ENCODE assay signal across 8 mouse cellular contexts in genomic region chr5:135000751-135001150, GRCm38 (mm10). TPM values are rescaled to one million over a fixed set of nuclear protein-coding genes. Genes with fewer than 3 reads are reported as not detected.
DNase-seq lines count a peak whose midpoint lies in the region; ATAC-seq and TF ChIP-seq lines count a peak whose summit lies in the region.
"Had no signal": no experiment of that assay in that cellular context is flagged by ENCODE, and none has a peak within 500 bp of the region (broad histone marks: within the 10 kb centered on the region; RNA-seq: fewer than 3 reads in every experiment).

No protein-coding gene starts in this region.

- no peaks in the 10 kb centered on the region for H3K27me3 ChIP-seq in lung, postnatal 0 days (replicated peaks; ENCODE audit: insufficient read depth, low read length)
- H3K27me3 ChIP-seq in embryonic facial prominence, embryonic 15.5 days = no peaks in the 10 kb centered on the region
- no peaks in the 10 kb centered on the region for H3K27me3 ChIP-seq in hindbrain, postnatal 0 days (ENCODE audit: insufficient read depth, low read length)
- no peaks in the 10 kb centered on the region for H3K27me3 ChIP-seq in stomach, embryonic 14.5 days (ENCODE audit: control insufficient read depth, insufficient read depth, low read length)
- peaks cover 2% of the 10 kb centered on the region; the same call in 1 of the 2 replicates for H3K27me3 ChIP-seq in heart, embryonic 11.5 days (ENCODE audit: control insufficient read depth, insufficient read depth, low read length)

- no peak for TF ChIP-seq CTCF in lung, postnatal 0 days (IDR thresholded peaks at IDR 0.05)
- TF ChIP-seq CTCF in hindbrain, postnatal 0 days (IDR thresholded peaks at IDR 0.05; ENCODE audit: low read depth) = no peak

- H3K4me3 ChIP-seq in lung, postnatal 0 days (ENCODE audit: low read depth, low read length) = no peak overlapping the region
- no peak overlapping the region for H3K4me3 ChIP-seq in embryonic facial prominence, embryonic 15.5 days (replicated peaks)
- H3K4me3 ChIP-seq in hindbrain, postnatal 0 days (ENCODE audit: low read length) = no peak overlapping the region
- H3K4me3 ChIP-seq in stomach, embryonic 14.5 days (ENCODE audit: low read depth, low read length) = no peak overlapping the region
- H3K4me3 ChIP-seq in heart, embryonic 11.5 days (ENCODE audit: low read depth, low read length) = no peak overlapping the region
- H3K4me3 ChIP-seq: liver, embryonic 13.5 days had no signal

- H3K9ac ChIP-seq in lung, postnatal 0 days (replicated peaks; ENCODE audit: low read depth) = no peak overlapping the region
- H3K9ac ChIP-seq in embryonic facial prominence, embryonic 15.5 days = no peak overlapping the region
- H3K9ac ChIP-seq in hindbrain, postnatal 0 days (replicated peaks; ENCODE audit: low read length) = 0 out of 2 replicates have a peak overlapping the region, but pooled peaks have one; percentile 33
- H3K9ac ChIP-seq in stomach, embryonic 14.5 days (replicated peaks; ENCODE audit: low read depth, low read length) = no peak overlapping the region
- H3K9ac ChIP-seq in heart, embryonic 11.5 days (ENCODE audit: low read depth, low read length) = no peak overlapping the region
- H3K9ac ChIP-seq: liver, embryonic 13.5 days had no signal

- TF ChIP-seq EP300 in lung, postnatal 0 days (IDR thresholded peaks at IDR 0.05) = no peak

- WGBS in lung, postnatal 0 days = 46% methylated on average over 16 of the region's 16 CpGs
- WGBS in embryonic facial prominence, embryonic 15.5 days = 41% methylated on average over 16 of the region's 16 CpGs
- 48% methylated on average over 16 of the region's 16 CpGs for WGBS in hindbrain, postnatal 0 days
- WGBS in stomach, embryonic 14.5 days = 55% methylated on average over 16 of the region's 16 CpGs
- WGBS in heart, embryonic 11.5 days (ENCODE audit: insufficient replicate concordance) = 54% methylated on average over 16 of the region's 16 CpGs

- no peaks in the 10 kb centered on the region for H3K9me3 ChIP-seq in lung, postnatal 0 days (ENCODE audit: low read length)
- no peaks in the 10 kb centered on the region for H3K9me3 ChIP-seq in embryonic facial prominence, embryonic 15.5 days (replicated peaks)
- H3K9me3 ChIP-seq in hindbrain, postnatal 0 days (ENCODE audit: low read length) = no peaks in the 10 kb centered on the region
- no peaks in the 10 kb centered on the region for H3K9me3 ChIP-seq in stomach, embryonic 14.5 days (ENCODE audit: control insufficient read depth, low read depth, low read length)
- no peaks in the 10 kb centered on the region for H3K9me3 ChIP-seq in heart, embryonic 11.5 days (replicated peaks; ENCODE audit: control insufficient read depth, low read length)
- H3K9me3 ChIP-seq: liver, embryonic 13.5 days had no signal

- no peaks in the 10 kb centered on the region; the same call in 1 of the 2 replicates for H3K4me1 ChIP-seq in lung, postnatal 0 days (ENCODE audit: insufficient read depth, low read depth, low read length)
- H3K4me1 ChIP-seq in embryonic facial prominence, embryonic 15.5 days = peaks cover 21% of the 10 kb centered on the region
- peaks cover 10% of the 10 kb centered on the region; the same call in 1 of the 2 replicates for H3K4me1 ChIP-seq in hindbrain, postnatal 0 days (ENCODE audit: insufficient read depth, low read length)
- peaks cover 4% of the 10 kb centered on the region; the same call in 1 of the 2 replicates for H3K4me1 ChIP-seq in stomach, embryonic 14.5 days (ENCODE audit: control insufficient read depth, insufficient read depth, low read length)
- 0 out of 2 replicates have a peak, but pooled peaks cover 3% of the 10 kb centered on the region for H3K4me1 ChIP-seq in heart, embryonic 11.5 days (ENCODE audit: control insufficient read depth, insufficient read depth, low read length)

- DNase-seq in lung, postnatal 0 days (ENCODE audit: low spot score) = no peak
- no peak for DNase-seq in lung, postnatal 25 days (ENCODE audit: low spot score)
- no peak for DNase-seq in hindbrain, postnatal 0 days (ENCODE audit: low spot score)
- no peak for DNase-seq in right cerebral cortex, postnatal 10 days (ENCODE audit: low spot score in 2 of 2)
- DNase-seq: liver, embryonic 13.5 days had no signal

- no peak for ATAC-seq in lung, postnatal 0 days
- peak; percentile 12; the same call in 1 of the 2 replicates for ATAC-seq in embryonic facial prominence, embryonic 15.5 days (ENCODE audit: insufficient number of reproducible peaks, low FRiP score, low TSS enrichment, low read depth)
- peak; percentile 30; the same call in 1 of the 2 replicates for ATAC-seq in hindbrain, postnatal 0 days
- no peak for ATAC-seq in stomach, embryonic 14.5 days (ENCODE audit: insufficient number of reproducible peaks, insufficient read depth, low FRiP score, low read depth)
- ATAC-seq in heart, embryonic 11.5 days (replicated peaks; ENCODE audit: insufficient number of reproducible peaks, low FRiP score, low TSS enrichment) = no peak

- no peak overlapping the region for H3K4me2 ChIP-seq in lung, postnatal 0 days (replicated peaks; ENCODE audit: low read depth, low read length)
- H3K4me2 ChIP-seq in embryonic facial prominence, embryonic 15.5 days (replicated peaks) = no peak overlapping the region; the same call in 1 of the 2 replicates
- H3K4me2 ChIP-seq in hindbrain, postnatal 0 days (ENCODE audit: low read depth, low read length) = peak overlapping the region; percentile 35; the same call in 1 of the 2 replicates
- peak overlapping the region; percentile 23 for H3K4me2 ChIP-seq in stomach, embryonic 14.5 days (replicated peaks; ENCODE audit: low read depth, low read length)
- no peak overlapping the region for H3K4me2 ChIP-seq in heart, embryonic 11.5 days

- H3K36me3 ChIP-seq in lung, postnatal 0 days (ENCODE audit: insufficient read depth, low read length) = no peaks in the 10 kb centered on the region
- no peaks in the 10 kb centered on the region for H3K36me3 ChIP-seq in embryonic facial prominence, embryonic 15.5 days
- no peaks in the 10 kb centered on the region for H3K36me3 ChIP-seq in hindbrain, postnatal 0 days (ENCODE audit: insufficient read depth, low read length)
- H3K36me3 ChIP-seq in stomach, embryonic 14.5 days (ENCODE audit: control insufficient read depth, insufficient read depth, low read length) = no peaks in the 10 kb centered on the region
- H3K36me3 ChIP-seq in heart, embryonic 11.5 days (ENCODE audit: control insufficient read depth, insufficient read depth, low read length) = no peaks in the 10 kb centered on the region
- H3K36me3 ChIP-seq: liver, embryonic 13.5 days had no signal

- H3K27ac ChIP-seq in lung, postnatal 0 days (ENCODE audit: low read length) = peak overlapping the region; percentile 88
- H3K27ac ChIP-seq in embryonic facial prominence, embryonic 15.5 days (replicated peaks) = peak overlapping the region; percentile 75
- peak overlapping the region; percentile 49; the same call in 1 of the 2 replicates for H3K27ac ChIP-seq in hindbrain, postnatal 0 days
- peak overlapping the region; percentile 77 for H3K27ac ChIP-seq in stomach, embryonic 14.5 days (ENCODE audit: low read length)
- no peak overlapping the region for H3K27ac ChIP-seq in heart, embryonic 11.5 days (ENCODE audit: low read depth, low read length)
- H3K27ac ChIP-seq: liver, embryonic 13.5 days had no signal

RNA-seq across cellular contexts. Expression of gene Abhd11, which starts 8.2 kb away (rescaled TPM):
- polyA plus RNA-seq in lung, postnatal 0 days (2015; fragmentation: Nextera tagmentation; extraction: Ambion mirVana) = 72.9 and 80.9 TPM in 2 replicates
- 66.0 and 68.9 TPM in 2 replicates for polyA plus RNA-seq in embryonic facial prominence, embryonic 15.5 days (2015; fragmentation: Nextera tagmentation; extraction: Ambion mirVana)
- 60.7 and 72.4 TPM in 2 replicates for total RNA-seq in hindbrain, postnatal 0 days (2014; rRNA removed)
- polyA plus RNA-seq in hindbrain, postnatal 0 days (2015; fragmentation: Nextera tagmentation; extraction: Ambion mirVana) = 81.7 and 83.7 TPM in 2 replicates
- polyA plus RNA-seq in stomach, embryonic 14.5 days (2014; fragmentation: Nextera tagmentation; extraction: Ambion mirVana) = 73.3 and 80.6 TPM in 2 replicates
- polyA plus RNA-seq in heart, embryonic 11.5 days (2014; fragmentation: Nextera tagmentation; extraction: Ambion mirVana) = 58.2 and 59.9 TPM in 2 replicates

RNA-seq across cellular contexts. Expression of gene Cldn3, which starts 14.7 kb away (rescaled TPM):
- polyA plus RNA-seq in lung, postnatal 0 days (2015; fragmentation: Nextera tagmentation; extraction: Ambion mirVana) = 547 and 583 TPM in 2 replicates
- polyA plus RNA-seq in embryonic facial prominence, embryonic 15.5 days (2015; fragmentation: Nextera tagmentation; extraction: Ambion mirVana) = 39.7 and 50.9 TPM in 2 replicates
- 3.6 and 10.5 TPM in 2 replicates for total RNA-seq in hindbrain, postnatal 0 days (2014; rRNA removed)
- polyA plus RNA-seq in hindbrain, postnatal 0 days (2015; fragmentation: Nextera tagmentation; extraction: Ambion mirVana) = 4.7 and 5.9 TPM in 2 replicates
- 69.7 and 71.2 TPM in 2 replicates for polyA plus RNA-seq in stomach, embryonic 14.5 days (2014; fragmentation: Nextera tagmentation; extraction: Ambion mirVana)
- 1.2 and 1.5 TPM in 2 replicates for polyA plus RNA-seq in heart, embryonic 11.5 days (2014; fragmentation: Nextera tagmentation; extraction: Ambion mirVana)

RNA-seq across cellular contexts. Expression of gene Stx1a, which starts 22.5 kb away (rescaled TPM):
- polyA plus RNA-seq in lung, postnatal 0 days (2015; fragmentation: Nextera tagmentation; extraction: Ambion mirVana) = 5.5 and 5.8 TPM in 2 replicates
- polyA plus RNA-seq in embryonic facial prominence, embryonic 15.5 days (2015; fragmentation: Nextera tagmentation; extraction: Ambion mirVana) = 16.2 and 19.7 TPM in 2 replicates
- 141 and 149 TPM in 2 replicates for total RNA-seq in hindbrain, postnatal 0 days (2014; rRNA removed)
- 118 and 126 TPM in 2 replicates for polyA plus RNA-seq in hindbrain, postnatal 0 days (2015; fragmentation: Nextera tagmentation; extraction: Ambion mirVana)
- 17.4 and 17.7 TPM in 2 replicates for polyA plus RNA-seq in stomach, embryonic 14.5 days (2014; fragmentation: Nextera tagmentation; extraction: Ambion mirVana)
- polyA plus RNA-seq in heart, embryonic 11.5 days (2014; fragmentation: Nextera tagmentation; extraction: Ambion mirVana) = 10.4 and 13.4 TPM in 2 replicates

RNA-seq across cellular contexts. Expression of gene Cldn4, which starts 54.0 kb away (rescaled TPM):
- polyA plus RNA-seq in lung, postnatal 0 days (2015; fragmentation: Nextera tagmentation; extraction: Ambion mirVana) = 28.2 and 29.2 TPM in 2 replicates
- 40.7 and 52.1 TPM in 2 replicates for polyA plus RNA-seq in embryonic facial prominence, embryonic 15.5 days (2015; fragmentation: Nextera tagmentation; extraction: Ambion mirVana)
- not detected in 2 replicates for total RNA-seq in hindbrain, postnatal 0 days (2014; rRNA removed)
- not detected in 2 replicates for polyA plus RNA-seq in hindbrain, postnatal 0 days (2015; fragmentation: Nextera tagmentation; extraction: Ambion mirVana)
- polyA plus RNA-seq in stomach, embryonic 14.5 days (2014; fragmentation: Nextera tagmentation; extraction: Ambion mirVana) = 91.5 and 93.9 TPM in 2 replicates
- 1.4 and 1.7 TPM in 2 replicates for polyA plus RNA-seq in heart, embryonic 11.5 days (2014; fragmentation: Nextera tagmentation; extraction: Ambion mirVana)

Comparison
In these comparisons a context has a peak if more than half of its experiments do, and no peak if none do; other contexts are left out.
1. ATAC-seq: peak in embryonic facial prominence, embryonic 15.5 days (single experiment) and hindbrain, postnatal 0 days (single experiment); none in lung, postnatal 0 days (single experiment), stomach, embryonic 14.5 days (single experiment) and heart, embryonic 11.5 days (single experiment).
2. H3K4me2 ChIP-seq: peak in hindbrain, postnatal 0 days (single experiment) and stomach, embryonic 14.5 days (single experiment); none in lung, postnatal 0 days (single experiment), embryonic facial prominence, embryonic 15.5 days (single experiment) and heart, embryonic 11.5 days (single experiment).